Mouse (Mus musculus) spleen, postnatal 10 days (tissue): ENCODE results near the gene Tns3.

Experiments used
- DNase-seq, 2 experiments: peaks; one replicate each; pipeline ENCODE4 v3.0.0; 2021 to 2022; ENCODE audit warnings: low spot score in 2 of 2

The Tns3 gene

DNA sequence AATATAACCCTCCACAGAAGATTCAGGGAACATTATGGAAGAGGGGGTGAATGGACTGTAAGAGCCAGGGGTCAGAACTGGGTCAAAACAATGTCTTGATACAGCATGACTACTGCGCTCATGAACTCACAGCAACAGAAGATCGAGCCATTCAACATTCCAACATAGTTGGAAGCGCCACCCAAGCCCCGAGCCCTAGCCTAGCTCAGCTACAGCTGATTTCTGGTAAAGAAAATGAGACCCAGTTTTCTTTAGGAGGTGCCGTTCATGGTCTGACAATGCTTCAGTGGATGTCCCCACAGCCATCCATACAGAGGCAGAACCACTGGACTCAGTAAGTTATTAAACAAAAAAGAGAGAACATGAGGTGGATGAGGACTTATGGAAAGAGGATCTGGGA is 224.1 kb downstream of the Tns3 start:
- peak in 1 of 2 experiments; percentile 2 for DNase-seq

DNA sequence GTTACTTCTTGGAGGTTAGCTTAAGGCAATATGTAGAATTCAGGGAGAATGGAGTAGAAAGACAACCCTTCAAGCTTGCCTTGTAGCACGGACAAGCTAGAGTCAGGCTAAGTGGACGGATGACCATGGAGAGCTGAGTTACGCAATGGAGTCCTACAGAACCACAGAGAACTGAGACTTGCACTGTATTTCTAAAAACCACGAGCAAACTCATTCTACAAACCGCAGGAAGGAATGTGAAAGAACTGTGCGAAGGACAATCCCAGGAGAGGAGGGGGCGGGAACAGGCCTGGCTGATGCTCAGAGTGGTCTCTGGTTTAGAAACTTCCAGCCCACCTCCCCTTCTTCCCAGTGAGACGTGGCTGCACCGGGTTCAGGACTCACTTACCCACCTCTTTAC is 225.3 kb downstream of the Tns3 start:
- DNase-seq: peak in 1 of 2 experiments; percentile 8

DNA sequence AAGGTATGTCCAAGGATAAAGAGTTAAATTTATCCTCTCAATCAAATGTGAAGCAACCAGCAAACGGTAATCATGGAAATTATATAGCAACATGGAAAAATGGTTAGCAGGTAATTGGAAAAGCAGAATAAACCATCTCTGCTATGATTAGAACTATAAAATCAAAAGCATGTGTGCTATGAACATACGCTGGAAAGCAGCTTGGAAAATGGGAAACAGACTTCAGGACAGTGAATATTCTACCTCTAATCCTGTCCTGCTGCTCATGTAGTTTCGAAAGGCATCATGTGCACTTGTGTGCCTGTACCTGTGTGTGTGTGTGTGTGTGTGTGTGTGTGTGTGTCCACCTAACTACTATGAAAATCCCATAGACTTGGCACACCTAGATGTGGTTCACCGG is 226.1 kb downstream of the Tns3 start:
- no peak for DNase-seq

DNA sequence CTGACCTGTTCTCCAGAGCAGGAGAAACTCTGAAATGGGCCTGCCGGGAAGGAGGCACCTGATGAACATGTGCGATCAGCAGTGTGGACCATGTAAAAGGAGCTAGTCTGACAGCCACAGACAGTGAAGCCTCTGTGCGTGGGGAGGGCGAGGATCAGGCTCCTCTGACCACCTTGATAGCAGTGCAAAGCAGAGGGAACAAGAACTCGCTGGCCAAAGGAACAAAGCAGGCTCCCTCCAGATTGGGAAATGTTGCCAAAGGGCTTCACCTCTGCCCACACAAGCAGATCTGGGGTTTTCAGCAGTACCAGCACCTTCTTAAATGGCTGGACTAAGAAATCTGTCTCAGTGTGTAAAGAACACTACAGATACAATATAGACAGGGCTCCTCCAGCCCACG is 229.2 kb downstream of the Tns3 start:
- peak in 1 of 2 experiments; percentile 5 for DNase-seq

DNA sequence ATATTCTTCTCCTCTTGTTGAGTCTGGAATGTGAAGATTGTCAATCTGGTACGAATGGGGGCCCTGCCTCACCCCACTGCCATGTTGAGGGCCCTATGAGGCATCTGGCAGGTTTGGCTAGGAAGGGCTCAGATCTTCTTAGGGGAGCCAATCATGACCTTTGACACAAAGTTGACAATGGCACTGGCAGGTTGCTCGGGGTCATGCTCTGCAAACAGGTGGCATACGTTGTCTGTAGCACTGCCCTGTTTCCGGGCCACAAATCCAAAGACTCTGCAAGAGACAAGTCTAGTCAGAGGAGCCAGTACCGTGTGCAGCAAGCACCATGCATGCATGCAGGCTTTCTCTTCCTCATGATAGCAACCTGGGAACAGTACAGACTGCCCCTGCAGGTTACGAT is 230.0 kb downstream of the Tns3 start:
- DNase-seq: peak in 1 of 2 experiments; percentile 4

DNA sequence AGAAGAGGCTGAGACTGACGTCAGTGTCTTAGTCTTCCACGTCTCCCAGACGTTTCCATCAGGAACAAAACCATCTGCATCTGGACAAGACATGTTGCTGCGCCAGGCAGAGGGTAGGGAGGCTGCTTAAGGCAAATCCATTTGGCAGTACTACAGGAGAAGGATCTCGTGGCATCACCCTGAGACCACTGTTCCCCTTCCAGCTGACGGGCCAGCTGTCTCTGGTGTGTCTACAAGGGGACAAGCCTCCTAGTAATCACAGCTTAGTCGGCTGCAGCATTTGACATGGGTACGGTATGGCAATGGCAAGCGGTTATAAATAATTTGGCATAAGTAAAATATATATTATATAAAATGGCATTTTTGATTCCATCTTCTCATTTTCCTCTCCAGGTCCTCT is 230.9 kb downstream of the Tns3 start:
- peak in 1 of 2 experiments; percentile 5 for DNase-seq

DNA sequence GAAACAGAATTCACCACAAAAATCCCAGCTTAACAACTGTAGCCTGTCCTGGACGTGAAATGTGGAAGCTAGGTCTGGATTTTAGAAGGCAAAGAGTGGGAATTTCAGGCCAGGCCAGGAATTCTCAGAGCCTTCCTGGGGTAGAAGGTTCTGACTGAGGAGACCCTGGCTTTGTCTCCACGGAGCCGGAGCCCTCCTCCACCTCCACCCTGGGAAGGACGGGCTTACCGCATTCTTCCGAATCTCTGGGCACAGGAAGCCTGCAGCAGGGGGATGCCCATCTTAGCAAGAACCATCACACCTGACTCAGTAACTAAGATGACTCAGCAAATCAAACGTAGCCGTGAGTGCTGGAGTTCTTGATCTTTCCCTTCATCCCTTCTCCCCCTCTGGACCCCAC is 231.4 kb downstream of the Tns3 start:
- DNase-seq: peak in 1 of 2 experiments; percentile 9

DNA sequence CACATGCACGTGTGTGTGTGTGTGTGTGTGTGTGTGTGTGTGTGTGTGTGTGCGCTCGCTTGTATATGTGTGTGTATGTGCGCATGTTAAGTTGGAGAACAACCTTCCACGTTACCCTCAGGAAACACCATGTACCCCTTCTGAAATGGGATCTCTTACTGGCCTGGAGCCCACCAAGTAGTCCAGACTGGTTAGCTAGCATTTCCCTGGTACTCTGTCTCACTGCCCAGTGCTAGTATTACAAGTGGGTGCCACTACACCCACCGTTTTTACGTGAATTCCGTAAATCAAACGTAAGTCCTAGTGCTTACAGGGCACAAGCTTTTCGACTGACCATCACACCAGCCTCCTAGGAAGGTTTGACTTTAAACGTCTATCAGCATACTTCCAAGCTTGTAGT is 236.7 kb downstream of the Tns3 start:
- no peak for DNase-seq

DNA sequence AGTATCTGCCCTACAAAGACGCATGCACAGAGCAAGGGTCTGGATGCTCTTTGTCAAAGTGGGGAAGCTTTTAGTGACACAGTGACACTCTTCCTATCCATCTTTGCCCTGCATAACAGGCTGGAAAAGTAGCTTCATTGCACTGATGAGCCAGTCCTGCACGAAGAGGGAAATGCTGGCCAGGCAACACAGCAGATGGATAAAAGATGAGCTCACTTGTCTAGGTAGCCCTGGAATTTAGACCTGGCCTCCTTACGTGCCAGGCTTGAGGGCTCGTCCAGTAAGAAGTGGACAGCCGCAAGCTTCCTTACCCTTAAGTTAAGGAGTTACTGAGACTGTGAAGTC is 239.1 kb downstream of the Tns3 start:
- no peak for DNase-seq

DNA sequence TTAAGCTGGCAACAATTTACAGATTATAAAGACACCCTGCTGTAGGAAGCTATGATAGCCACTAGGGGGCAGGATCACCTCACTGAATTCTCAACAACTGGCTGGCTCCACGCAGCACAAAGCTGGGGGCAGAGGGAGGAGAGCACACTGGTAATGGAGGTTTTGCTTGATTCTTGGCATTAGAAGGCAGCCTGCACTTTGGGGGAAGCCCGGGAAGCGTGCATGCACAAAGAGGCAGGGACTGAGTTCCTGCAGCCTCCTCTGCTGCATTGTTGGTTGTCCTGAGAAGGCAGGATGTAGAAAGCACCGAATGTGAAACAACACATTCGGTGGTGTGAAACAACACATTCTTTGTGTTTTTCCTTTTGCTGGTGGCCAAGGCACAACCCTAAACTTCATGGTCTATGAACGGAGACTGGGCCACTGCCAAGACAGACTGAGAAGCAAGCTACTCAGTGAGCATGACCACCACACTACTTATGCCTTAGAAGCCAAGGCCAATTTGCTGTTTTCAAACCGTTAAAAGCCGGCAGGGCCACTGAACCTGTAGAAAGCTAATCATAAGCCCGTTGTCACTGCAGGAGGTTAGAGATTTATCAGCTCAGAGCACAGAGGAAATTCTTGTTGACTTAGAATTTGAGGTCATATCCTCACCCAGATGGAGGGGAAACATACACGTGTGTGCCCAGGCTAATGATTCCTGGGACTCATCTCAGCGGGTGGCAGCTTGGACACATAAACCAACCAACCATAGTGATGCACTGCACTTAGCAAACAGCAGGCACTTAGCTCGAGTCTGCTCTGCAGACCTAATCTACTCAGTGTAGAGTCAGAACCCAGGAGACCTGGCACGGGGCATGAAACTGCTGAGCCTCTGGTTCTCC is 239.8 kb downstream of the Tns3 start:
- peak; percentile 13 to 53 for DNase-seq

DNA sequence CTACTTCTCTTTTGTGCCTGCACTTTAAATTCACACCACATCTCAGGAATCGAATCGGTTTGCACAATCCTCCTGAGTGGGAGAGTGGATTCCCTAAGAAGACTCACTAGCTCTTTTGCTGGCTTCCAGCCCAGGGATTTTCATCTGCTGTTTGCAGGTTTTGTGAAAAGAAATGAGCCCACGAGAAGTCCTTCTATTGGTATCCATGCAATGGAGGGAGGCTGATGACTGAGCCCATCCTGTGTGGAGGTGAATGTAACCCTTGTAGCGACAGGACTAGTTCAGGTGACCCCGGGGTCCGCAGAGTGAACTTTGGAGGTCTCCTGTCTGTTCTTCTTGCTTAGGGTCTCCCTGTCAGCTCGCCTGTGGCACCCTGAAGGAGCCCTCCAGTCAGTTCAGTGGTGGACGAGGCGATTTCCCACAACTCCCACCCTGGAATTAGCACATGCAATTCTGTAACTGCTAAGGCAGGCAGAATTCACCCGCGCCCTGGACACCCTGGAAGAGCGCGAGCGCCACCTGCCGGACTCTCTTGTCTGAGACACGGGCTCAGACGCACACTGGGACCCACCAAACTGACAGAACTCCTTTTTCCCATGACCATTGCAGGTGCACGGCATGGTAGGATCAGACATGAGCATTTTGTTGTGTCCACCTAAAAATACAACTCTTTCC is 259.0 kb downstream of the Tns3 start:
- DNase-seq: peak in 1 of 2 experiments; percentile 60

DNA sequence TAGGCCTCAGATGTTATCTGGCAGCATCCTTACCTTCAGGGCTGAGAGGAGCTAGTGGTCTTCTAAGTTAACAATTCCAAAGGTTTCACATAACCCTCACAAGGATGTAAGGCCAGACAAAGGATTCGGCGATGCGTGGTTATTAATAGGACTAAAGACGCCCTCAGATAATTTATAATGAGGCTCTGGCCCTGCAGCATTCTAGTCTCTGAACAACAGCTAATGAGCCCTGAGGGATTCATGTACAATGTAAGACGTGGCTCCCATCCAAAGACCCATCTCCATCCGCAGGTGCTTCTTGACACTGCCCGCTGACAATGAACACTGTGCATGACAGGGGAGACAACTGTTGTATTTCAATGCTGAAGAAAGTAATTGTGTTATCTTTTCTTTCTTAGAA is 263.0 kb downstream of the Tns3 start:
- no peak for DNase-seq

DNA sequence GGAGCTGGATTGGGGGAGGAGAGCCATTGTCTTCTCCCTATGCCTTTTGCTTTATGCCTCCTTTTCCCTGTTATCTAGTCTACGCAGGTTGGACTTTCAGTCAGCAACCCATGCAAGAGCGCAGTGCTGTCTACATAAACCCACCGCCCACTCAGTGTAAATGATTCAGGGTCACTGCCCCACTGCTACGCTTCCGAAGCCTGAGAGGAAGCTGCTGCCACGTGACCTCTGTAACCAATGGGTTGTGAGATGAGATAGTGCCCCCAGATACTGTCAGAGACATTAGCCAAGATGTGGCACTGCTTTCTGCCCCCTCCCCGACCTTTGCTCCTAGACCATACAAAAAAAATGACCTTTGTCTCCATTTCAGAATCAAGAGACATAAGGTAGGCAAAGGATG is 268.0 kb downstream of the Tns3 start:
- no peak for DNase-seq

DNA sequence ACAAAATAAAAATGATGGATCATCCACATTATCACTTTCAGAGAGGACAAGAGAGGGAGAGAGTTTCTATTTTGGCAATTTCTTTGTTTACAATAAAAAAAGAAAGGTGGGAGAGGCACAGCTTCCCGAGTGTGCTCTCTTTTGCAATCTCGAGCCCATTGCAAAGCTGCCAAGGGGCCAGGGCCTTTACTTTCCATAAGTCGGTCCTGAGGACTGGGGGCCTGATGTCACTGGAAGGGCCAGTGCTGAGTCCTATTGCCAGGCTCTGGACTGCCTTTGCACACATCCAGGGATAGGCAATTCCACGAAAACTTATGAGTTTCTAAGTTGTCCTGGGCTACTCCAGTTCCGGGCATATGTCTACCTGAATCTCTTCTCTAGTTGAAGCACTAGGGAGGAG is 272.8 kb downstream of the Tns3 start:
- DNase-seq: no peak

DNA sequence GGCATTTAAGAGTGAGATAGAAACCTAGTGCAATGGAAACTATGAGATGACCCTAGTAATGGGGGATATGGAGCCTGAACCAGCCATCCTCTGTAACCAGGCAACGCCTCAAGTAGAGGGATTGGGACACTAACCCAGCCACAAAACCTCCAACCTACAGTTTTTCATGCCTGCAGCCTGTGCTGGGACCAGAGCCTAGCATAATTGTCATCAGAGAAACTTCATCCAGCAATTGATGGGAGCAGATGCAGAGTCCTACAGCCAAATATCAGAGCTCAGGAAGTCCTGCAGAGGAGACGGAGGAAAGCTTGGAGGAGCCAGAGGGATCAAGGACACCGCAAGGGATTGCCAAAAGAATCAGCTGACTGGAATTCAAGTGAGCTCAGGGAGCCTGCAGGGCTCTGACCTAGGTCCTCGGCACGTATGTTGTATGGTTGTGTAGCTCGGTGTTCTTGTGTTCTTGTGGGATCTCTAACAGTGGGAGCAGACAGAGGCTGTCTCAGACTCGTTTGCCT is 278.4 kb downstream of the Tns3 start:
- DNase-seq: no peak
